Mouse (Mus musculus) lung, postnatal 10 days (tissue): ENCODE measurements around the gene Parvb.

ENCODE experiments used
- DNase-seq: peaks from one replicate; pipeline ENCODE4 v3.0.0; 2021

Parvb gene

DNA sequence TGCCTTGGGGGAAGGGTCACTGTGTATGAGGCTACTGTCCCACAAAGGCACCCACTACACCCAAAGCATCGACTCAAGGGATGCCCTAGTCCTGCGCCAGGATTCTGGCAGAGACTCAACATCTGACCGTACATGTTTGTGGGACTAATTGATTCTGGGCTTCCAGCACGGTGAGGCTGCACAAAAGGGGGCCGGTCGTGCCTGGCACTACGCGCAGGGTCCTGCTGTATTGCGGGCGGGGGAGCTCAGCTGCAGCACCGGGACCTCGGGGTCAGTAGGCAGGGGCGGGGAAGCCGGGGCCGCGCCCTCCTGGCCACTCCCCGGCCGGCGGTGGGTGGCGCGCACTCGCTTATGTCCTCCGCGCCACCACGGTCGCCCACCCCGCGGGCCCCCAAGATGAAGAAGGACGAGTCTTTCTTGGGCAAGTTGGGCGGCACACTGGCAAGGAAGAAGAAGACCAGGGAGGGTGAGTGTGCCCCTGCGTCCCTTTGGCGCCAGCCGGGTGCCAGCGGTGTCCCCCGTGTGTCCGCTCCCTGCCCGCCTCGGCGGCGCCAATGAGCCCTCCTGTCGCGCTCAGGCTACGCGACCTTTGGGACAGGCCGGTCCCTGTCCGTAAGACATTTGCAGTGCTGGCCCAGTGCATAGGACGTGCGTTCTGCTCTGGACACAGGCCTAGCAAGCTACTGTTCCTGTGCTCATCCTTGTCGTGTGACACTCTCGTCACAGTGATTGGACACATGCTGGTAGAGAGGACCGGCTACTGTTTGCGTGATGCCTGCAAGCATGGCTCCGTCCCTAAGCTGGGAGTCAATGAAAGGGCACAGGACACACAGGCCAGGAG, at the start of gene Parvb:
Parvb (plus strand) TSS at position 323 of the 841 bp plus-strand sequence.
- DNase-seq: peak; percentile 76

DNA sequence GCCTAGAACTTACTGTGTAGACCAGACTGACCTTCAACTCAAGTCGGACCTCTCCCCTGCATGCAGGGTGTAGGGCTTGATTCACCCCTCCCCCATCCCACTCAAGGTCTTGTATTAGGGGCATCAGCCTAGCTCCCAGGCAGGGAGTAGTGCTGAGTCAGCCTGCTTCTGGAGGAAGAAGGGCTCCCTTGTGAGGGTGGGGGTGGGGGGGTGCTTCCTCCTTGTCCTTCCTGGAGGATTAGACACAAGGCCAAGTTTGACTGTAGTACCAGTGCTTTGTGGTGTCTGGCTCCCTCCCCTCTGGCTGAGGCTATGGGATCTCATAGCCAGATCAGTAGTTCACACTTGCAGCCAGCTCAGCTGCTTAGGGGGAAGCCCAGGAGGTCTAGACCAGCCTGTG, 47.9 kb upstream of the Parvb start:
- DNase-seq: peak; percentile 29

DNA sequence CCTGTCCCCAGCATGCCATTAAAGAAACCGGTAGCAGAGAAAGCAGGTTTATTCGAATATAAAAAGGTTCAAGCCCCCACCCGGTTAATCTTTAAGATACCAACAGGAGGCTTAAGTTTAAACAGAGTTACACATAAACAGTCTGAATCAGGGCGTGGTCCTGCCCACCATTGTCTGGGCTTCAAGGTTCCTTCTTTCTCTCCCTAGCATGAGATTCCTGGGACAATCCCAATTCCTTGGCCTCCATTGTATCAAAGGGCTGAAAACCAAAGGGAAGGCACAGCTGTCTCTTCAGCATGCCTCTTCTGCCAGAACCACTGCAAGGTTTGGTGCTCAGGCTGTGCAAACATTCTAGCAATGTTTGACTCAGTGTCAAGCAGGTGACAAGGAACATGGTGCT, 45.6 kb upstream of the Parvb start:
- no peak for DNase-seq

DNA sequence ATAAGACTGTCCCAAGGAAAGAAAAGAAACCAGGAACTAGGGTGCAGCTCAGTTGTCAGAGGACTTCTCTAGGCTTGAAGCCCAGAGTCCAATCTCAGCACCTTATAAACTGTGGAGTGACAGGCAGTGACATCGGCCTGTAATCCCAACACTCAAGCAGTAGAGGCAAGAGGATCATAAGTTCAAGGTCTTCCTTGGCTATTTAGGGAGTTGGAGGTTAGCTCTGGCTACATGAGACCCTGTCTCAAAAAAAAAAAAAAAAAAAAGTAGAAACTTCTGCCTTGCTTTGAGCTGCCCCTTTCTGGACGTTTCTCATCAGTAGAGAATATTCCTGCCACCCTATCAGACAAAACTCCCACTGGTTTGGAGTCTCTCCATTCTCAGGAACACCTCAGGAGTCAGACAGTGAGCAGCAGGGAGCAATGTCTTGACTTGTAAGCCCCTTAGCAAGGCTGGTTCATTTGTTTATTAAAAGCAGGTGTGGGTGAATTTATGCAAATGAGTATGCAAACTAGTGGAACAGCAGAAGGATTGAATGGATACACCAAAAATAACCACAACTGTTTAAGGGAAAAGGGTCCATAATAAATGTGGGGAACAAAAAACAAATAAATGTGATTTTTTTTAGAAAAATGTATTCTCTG, 42.8 kb upstream of the Parvb start:
- no peak for DNase-seq

DNA sequence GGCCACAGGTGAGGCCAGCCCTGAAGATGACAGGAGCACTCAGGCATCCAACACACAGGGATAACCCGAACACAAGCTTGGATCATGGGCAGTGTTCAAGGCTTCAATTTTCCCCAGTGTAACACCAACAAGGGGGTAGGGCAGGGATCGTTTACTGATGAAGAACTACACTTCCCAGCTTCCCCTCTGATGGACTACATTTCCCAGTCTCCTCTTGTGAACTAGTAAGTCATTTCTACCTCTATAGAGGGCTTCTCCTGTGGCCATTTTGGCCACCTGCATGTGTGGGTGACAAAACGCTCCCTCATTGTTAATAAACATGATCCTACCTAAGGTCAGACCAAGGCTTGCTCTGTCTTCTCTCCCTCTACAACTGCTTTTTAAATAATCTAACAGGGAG, 42.0 kb upstream of the Parvb start:
- DNase-seq: no peak

DNA sequence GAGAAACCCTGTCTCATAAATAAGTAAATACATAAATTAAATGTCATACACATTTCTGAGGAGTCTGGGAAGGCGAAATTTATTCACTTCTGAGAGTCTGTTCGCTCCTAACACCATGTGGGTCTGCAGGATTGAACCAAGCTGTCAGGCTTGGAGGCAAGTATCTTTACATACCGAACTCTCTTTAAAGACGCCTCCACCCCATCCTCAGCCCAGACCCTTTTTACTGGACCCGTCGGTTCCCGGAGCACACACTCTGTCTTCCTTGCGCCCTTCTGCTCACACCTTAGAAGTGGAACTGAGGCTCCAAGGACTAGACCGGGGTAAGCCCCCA, 40.2 kb upstream of the Parvb start:
- no peak for DNase-seq

DNA sequence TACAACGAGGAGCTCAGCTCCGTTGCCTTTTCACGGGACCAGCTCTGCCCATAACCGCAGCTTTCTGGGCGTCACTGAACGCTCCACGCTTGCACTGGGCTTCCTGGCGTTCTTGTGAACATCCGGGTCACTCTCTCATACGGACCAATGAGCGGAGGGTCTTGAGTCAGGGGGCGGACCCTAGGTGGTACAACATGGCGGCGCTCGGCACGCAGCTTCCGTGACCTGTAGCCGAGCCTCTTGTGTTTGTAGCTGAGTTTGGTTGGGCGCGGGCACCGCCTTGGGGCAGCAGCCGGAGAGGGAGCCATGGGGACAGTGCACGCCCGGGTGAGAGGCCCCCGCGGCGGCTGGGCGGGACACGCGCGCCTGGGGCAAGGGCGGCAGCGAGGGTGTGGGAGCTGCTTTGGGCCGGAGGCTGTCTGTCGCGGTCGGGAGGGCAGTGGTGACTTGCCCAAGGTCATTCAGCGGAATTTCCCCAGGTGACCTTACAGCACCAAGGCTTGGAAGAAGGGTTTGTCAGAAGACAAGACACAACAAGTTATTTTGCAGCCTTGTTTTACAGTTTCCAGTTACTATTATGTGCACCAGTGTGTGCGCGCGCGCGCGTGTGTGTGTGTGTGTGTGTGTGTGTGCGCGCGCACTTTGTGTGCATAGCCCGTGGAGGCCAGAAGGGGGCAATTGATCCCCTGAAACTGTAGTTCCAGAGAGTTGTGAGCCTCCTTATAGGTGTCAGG, 39.6 kb upstream of the Parvb start, which contains the start of gene Samm50:
Samm50 (plus strand) TSS at position 184 of the 734 bp plus-strand sequence.
- peak; percentile 95 for DNase-seq

DNA sequence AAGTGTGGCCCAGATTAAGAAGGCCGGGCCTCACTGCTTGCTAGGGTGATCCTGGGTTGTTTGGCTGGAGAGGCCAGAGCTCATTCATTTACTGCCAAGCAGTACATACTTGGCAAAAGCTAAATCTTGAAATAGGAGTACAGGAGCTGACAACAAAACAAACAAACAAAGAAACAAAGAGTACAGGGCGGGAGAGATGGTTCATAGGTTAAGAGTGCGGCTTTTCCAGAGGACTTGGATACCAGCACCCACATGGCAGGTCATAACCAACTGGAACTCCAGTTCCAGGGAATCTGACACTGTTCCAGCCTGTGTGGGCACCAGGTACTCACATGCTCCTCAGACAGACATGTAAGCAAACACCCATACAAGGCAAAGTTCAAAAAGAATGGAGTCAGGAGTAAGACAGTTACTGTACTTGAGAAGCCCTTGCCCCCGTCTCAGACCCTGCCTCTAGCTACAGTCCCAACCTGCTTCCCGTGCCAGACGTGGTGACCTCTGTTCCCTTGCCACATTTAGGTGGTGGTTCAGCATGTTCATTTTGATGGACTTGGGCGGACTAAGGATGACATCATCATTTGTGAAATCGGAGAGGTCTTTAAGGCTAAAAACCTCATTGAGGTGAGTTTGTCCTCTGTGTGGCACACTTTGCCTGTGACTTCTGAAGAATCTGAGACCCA, 35.2 kb upstream of the Parvb start:
- DNase-seq: no peak

DNA sequence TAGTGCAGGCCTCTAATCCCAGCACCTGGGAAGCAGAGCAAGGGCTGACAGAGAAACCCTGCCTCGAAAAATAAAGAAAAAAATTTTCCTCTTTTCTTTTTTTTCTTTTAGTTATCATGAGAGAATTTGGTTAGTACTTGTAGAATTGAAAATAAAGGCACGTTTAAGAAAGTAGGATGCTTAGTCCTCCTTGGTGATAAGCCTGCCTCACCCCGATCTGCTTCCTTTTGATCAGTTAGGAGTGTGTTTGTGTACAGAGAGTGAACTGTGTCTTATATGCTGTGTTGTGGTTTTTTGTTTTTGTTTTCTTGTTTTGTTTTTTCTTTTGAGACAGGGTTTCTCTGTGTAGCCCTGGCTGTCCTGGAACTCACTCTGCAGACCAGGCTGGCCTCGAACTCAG, 24.5 kb upstream of the Parvb start:
- DNase-seq: no peak

DNA sequence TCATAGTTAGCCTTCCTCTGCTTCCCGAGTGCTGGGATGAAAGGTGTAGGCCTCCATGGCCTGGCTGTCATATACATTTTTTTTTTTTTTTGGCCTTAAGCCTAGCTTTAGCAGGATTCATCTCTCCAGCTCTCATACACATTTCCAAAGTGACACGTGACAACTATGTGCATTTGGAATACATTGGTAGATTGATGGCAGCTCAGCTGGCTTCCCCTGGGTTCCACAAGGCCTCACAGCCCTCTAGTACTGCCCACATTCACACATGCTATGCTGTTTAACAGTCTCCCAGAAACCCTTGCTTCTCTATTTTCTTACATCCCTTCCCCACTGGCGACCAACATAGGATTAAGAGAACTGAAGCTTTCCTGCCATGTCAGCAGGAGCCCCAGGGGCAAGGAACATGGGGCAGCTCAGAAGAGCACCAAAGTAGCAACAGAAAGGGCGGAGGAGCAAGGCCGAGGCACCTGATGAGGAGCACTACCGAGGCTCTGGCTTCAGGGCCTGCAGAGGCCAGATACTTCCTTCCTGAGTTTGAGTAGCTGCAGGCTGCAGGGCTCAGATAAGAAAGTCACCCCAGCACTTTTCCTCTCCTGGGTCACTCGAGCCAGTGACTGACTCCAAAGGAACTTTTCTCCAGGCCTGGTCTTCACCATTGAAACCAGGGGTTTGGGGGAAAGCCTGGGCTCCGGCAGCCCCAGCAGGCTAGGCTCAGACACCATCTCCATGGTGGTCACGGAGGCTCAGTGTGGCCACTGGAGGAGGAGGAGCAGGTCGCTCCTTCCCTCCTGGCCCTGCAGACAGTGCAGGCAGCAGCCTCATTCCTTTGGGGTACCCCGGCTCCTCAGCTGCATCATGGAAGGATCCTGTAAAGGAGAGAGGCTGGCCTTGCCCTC, 22.1 kb upstream of the Parvb start:
- no peak for DNase-seq

DNA sequence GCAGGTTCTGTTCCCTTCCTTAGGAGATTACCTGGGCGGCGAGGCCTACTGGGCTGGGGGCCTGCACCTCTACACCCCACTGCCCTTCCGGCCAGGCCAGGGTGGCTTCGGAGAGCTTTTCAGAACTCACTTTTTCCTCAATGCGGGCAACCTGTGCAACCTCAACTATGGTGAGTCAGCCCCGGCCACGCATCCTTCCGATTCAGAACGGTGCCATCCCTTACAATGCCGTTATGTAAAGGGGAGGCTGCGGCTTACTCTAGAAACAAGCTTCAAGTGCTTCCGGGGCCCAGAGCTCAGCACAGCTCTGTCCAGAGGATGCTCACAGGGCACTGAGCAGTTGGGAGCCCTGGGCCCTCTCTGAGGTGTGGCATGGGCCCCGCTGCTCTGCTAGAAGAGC, 21.4 kb upstream of the Parvb start:
- DNase-seq: no peak

DNA sequence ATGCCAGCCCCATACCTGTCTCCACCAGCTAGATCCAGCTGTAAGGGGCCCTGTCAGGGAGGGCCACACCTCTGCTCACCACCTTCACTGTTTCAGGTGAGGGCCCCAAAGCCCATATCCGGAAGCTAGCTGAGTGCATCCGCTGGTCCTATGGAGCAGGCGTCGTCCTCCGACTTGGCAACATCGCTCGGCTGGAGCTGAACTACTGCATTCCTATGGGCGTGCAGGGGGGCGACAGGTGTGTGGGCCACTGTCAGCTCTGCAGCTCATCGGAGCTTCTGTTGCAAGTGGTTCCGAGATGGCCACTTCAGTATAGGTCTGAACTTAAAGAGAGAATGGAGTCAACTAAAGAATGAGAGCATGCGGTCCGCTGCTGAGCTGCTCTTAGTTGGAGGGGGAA, 20.9 kb upstream of the Parvb start:
- no peak for DNase-seq

DNA sequence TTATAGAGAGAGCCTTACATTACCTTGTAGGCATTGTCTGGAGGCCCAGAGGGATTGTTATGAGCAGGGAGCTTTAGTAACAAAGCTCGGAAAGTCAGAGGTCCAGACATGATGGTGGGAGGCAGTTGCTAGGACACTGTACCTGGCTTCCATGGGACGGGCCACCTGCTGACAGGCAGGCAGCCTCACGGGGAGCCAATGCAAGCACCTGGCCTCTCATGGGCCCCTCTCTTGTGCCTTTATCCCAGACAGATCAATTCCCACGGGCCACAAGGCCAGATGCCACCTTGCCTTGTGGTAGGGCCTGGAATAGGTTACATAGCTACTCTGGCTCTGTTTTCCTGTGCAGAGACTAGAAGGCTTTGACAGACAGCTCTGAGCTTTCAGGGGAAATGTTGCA, 20.3 kb upstream of the Parvb start:
- no peak for DNase-seq

DNA sequence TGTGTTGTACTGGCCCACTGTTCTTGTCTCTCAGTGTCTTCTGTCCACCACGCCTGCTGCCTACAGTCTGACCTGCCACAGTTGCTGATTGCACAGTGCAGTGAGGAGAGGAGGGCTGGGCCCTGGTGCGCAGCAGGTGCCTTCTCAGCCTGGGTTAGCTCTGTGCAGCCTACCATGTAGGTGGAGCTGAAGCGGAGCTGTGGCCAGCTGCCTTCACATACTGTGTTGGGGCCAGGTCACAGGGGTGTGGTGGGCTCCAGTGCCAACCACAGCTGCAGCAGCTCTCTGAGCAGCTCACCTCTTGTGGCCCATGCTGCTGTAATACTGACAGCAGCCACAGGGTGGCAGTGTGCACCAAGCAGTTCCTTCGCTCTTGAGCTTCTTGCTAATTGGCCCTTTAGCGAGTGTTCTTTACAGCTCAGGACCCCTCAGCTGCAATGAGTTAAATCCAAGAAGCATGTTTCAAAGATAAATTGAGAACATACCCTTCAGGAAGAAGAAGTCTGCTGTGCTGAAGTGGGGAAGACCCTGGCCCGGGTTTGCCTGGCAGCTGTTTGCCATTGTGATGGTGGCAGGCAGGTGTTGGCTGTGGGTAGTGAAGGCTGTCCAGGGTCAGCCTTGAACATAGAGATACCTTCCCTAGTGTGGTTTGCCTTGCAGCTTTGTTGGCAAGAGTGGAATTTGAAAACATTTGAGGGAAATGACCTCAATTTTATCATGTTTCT, 19.6 kb upstream of the Parvb start:
- DNase-seq: peak; percentile 86

DNA sequence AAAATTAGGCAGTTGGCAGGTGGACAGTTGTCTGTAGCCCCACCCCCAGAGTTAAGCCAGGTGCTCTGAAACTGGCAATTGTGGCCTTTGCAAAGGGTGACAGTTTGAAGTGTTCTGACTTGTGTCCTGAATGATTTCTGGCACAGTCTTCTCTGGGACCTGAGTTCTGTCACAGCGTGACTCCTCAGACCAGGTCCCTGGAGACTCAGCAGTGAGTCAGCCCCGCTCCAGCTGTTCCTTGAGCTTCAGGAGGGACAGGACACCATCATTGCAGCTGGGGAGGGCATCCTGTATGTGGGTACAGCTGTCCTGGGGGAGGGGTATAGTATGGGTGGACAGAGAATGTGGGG, 19.1 kb upstream of the Parvb start:
- DNase-seq: no peak

DNA sequence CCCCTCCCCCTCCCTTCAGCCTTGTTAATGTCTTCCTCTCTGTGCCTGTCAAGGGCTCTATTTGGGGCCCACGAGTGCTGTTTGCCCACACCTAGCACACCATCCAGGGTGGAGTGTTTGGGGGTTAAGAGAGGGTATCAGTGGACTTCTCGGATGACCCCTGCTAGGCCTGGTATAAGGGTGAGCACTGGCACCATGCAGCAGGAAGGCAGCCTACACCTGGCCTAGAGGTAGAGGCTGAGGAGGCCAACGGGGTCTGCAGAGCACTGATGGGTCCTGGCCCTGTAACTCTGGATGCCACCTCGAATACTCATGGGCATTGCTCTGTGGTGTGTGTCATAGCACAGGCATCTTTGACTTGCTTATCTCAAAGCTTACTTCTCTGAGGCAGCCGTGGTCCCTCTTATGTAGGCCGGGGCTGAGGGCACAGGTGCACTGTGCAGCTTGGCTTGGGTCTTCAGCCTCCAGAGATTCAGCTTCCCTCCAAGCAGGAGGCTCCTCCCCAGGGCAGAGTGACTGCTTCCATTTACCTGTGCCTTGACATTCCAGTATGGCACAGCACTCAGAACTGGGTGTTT, 18.6 kb upstream of the Parvb start:
- DNase-seq: no peak

DNA sequence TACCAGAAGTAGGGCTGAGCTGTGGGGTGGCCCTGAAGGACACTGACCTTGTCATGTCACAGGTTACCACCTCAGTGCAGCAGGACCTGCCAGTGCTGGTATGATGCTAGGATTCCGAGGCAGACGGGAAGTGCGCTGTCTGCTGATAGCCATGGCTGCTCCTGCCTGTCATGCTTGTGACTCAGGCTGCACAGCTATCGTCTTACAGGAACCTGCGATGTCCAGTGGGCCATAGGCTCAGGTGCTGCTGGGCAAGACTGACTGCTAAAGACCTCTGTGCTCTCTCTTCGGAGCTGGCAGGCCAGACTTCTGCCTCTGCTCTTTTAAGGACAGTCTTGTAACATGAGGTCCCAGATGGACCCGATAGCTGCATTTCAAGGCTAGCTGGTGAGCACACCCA, 17.4 kb upstream of the Parvb start:
- DNase-seq: no peak

DNA sequence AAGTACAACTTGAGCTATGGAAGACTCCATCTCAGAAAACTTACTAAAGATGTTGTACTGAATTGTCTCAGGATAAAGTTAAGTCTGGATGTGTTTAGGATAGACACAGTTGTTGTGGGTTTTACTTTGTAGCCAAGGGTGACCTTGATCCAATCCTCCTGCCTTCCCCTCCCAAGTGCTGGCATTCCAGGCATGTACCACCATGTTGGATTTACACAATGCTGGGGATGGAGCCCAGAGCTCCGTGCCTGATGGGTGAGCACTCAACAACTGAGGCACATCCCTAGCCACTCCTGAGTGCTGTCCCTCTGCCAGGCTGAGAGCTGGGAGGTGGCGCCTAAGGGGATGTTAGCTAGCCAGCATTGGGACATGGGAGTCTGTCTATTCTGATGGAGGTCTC, 16.6 kb upstream of the Parvb start:
- DNase-seq: no peak

DNA sequence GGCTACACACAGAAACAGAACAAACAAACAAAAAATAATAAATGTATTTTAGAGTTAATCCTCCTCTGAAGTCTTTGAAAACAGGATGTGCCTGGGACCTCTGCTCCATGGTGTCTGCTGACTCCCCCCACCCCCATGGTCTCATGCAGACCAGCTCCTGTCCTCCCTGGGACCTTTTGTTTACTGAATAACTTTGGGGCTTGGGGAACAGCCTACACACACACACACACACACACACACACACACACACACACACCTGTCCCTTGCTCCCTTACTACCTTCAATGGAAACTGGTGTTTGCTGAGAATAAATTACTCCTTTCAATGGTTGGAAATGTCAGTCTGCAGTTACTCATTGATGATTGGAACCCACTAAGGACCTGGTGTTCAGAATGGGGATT, 15.8 kb upstream of the Parvb start:
- DNase-seq: no peak

DNA sequence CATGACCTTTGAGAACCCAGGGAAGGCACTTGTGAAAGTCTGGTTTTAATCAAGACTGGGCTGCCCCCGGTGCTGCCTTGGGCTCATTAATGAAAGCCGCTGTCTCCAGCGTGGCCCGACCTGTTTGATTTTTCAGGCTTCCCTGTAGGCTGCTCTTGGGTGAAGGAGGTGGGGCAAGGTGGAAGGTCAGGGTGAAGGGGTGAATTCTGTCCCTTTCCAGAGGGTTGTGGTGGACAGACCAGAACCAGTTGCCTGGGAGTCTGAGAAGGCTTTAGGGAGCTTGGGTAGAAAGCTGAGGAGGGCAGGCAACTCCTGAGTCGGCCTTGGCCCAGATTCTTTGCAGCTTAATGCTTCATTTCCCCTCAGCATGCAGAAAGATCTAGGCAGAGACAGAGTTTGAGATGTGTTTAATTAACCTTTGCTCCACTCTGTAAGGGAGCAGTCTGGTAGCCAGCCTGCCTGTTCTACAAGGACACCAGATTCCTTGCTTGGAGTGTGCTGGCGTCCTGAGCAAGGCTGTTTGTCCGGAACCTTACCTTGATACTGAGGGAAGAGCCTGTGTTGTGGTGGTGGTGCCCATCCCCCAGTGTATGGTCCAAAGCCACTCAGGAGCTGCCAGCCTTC, 15.3 kb upstream of the Parvb start:
- DNase-seq: no peak
